28 mouse cellular contexts compared by ENCODE assay signal in genomic region chr9:14931211-14931610, GRCm38 (mm10). TPM values are rescaled to one million over a fixed set of nuclear protein-coding genes. Genes with fewer than 3 reads are reported as not detected.
"Had no signal": no experiment of that assay in that cellular context is flagged by ENCODE, and none has a peak within 500 bp of the region (broad histone marks: within the 10 kb centered on the region; RNA-seq: fewer than 3 reads in every experiment).

No protein-coding gene starts in this region.

- H3K9me3 ChIP-seq: heart, embryonic 12.5 days; hindbrain, embryonic 10.5 days; hindbrain, embryonic 12.5 days; kidney, embryonic 15.5 days; limb, embryonic 13.5 days; limb, embryonic 15.5 days; liver, embryonic 13.5 days had no signal

- H3K4me3 ChIP-seq: gastrocnemius, adult 2 months; heart, adult 2 months; heart, embryonic 12.5 days; hindbrain, embryonic 10.5 days; hindbrain, embryonic 12.5 days; kidney, embryonic 15.5 days; limb, embryonic 13.5 days; limb, embryonic 15.5 days; liver, embryonic 13.5 days had no signal

- DNase-seq: gastrocnemius, adult 2 months; gastrocnemius, postnatal 10 days; gastrocnemius, postnatal 25 days; heart, adult 2 months; heart, postnatal 10 days; heart, postnatal 4 days; kidney, adult 11 months; kidney, adult 2 months; kidney, adult 9 months; kidney, postnatal 14 days; kidney, postnatal 36 days; layer of hippocampus, postnatal 36 days; left cerebral cortex, postnatal 4 days; liver, embryonic 13.5 days had no signal

- H3K4me1 ChIP-seq: heart, embryonic 12.5 days; hindbrain, embryonic 12.5 days; limb, embryonic 13.5 days; limb, embryonic 15.5 days; liver, embryonic 13.5 days had no signal

- H3K27me3 ChIP-seq: heart, embryonic 12.5 days; hindbrain, embryonic 12.5 days; kidney, embryonic 15.5 days; limb, embryonic 13.5 days; limb, embryonic 15.5 days; liver, embryonic 13.5 days had no signal

- H3K27ac ChIP-seq: gastrocnemius, adult 2 months; heart, adult 2 months; hindbrain, embryonic 10.5 days; hindbrain, embryonic 12.5 days; hindbrain, embryonic 14.5 days; kidney, embryonic 15.5 days; kidney, postnatal 0 days; limb, embryonic 13.5 days; limb, embryonic 15.5 days; liver, embryonic 13.5 days had no signal

- H3K36me3 ChIP-seq: heart, embryonic 12.5 days; hindbrain, embryonic 10.5 days; hindbrain, embryonic 12.5 days; kidney, embryonic 15.5 days; limb, embryonic 13.5 days; limb, embryonic 15.5 days; liver, embryonic 13.5 days had no signal

RNA-seq across cellular contexts. Expression of gene Izumo1r, which starts 27.5 kb away (rescaled TPM):
- polyA plus RNA-seq: frontal cortex, adult 2 months; heart, embryonic 12.5 days; heart, embryonic 14.5 days; hindbrain, embryonic 10.5 days; hindbrain, embryonic 12.5 days; hindbrain, embryonic 14.5 days; hindbrain, embryonic 16.5 days; intestine, embryonic 14.5 days; intestine, embryonic 16.5 days; limb, embryonic 11.5 days; liver, embryonic 13.5 days had no signal
